Mouse (Mus musculus) limb, embryonic 14.5 days (tissue): ENCODE measurements around the gene Eomes. TPM values are rescaled to one million over a fixed set of nuclear protein-coding genes. Genes with fewer than 3 reads are reported as not detected.
A peak's percentile ranks its signal among the peaks of the same experiment; 100 is the strongest.

Experiments used
- ATAC-seq: fragments of 200-750 bp; cut with Nextera tagmentation; 2 replicates; pipeline ENCODE4 v1.8.0; 2017; ENCODE audit warnings: low read depth, moderate number of reproducible peaks, moderate TSS enrichment; ENCODE audit not compliant: low FRiP score
- DNase-seq: peaks from one replicate; pipeline ENCODE4 v3.0.0-alpha.2; 2015; ENCODE audit warnings: low spot score
- H3K27ac ChIP-seq: fragments of 300-500 bp; sonication (generic); replicated peaks from 2 replicates; pipeline ENCODE4 v1.5.1; 2014; ENCODE audit warnings: low read depth, mild to moderate bottlenecking, low read length, moderate library complexity, mixed read lengths
- H3K27me3 ChIP-seq: fragments of 300-500 bp; sonication (generic); 2 replicates; pipeline ENCODE4 v1.6.1; 2014; ENCODE audit warnings: low read length, mixed read lengths; ENCODE audit not compliant: control insufficient read depth, insufficient read depth
- H3K36me3 ChIP-seq: fragments of 300-500 bp; sonication (generic); 2 replicates; pipeline ENCODE4 v1.6.1; 2014; ENCODE audit warnings: mild to moderate bottlenecking, low read length, moderate library complexity, mixed read lengths; ENCODE audit not compliant: control insufficient read depth, insufficient read depth
- H3K4me1 ChIP-seq: fragments of 300-500 bp; sonication (generic); 2 replicates; pipeline ENCODE4 v1.6.1; 2014; ENCODE audit warnings: antibody characterized with exemption, low read length, mixed read lengths; ENCODE audit not compliant: control insufficient read depth, insufficient read depth
- H3K4me2 ChIP-seq: fragments of 300-500 bp; sonication (generic); replicated peaks from 2 replicates; pipeline ENCODE4 v1.6.1; 2014; ENCODE audit warnings: low read depth, mild to moderate bottlenecking, low read length, moderate library complexity; ENCODE audit not compliant: severe bottlenecking
- H3K4me3 ChIP-seq: fragments of 300-500 bp; sonication (generic); replicated peaks from 2 replicates; pipeline ENCODE4 v1.5.1; 2014; ENCODE audit warnings: low read length
- H3K9ac ChIP-seq: fragments of 300-500 bp; sonication (generic); 2 replicates; pipeline ENCODE4 v1.6.1; 2014; ENCODE audit warnings: mild to moderate bottlenecking, low read depth, low read length, moderate library complexity; ENCODE audit not compliant: severe bottlenecking
- H3K9me3 ChIP-seq: fragments of 300-500 bp; sonication (generic); 2 replicates; pipeline ENCODE4 v1.6.1; 2016; ENCODE audit warnings: low read length; ENCODE audit not compliant: control insufficient read depth
- POLR2A ChIP-seq: fragments of 200-500 bp; IDR thresholded peaks from 2 replicates; pipeline ENCODE4 v1.8.0; 2012; ENCODE audit warnings: inconsistent platforms, mild to moderate bottlenecking, moderate library complexity, borderline replicate concordance; ENCODE audit not compliant: insufficient read depth, insufficient read length; ENCODE audit errors: extremely low read depth
- WGBS: fragments of 180-500 bp; shearing (Covaris S2); extraction: QIAGEN DNeasy Blood & Tissue Kit; methylation state at CpG from one replicate; pipeline ENCODE4 v1.1.7; 2014; 5-methylcytosine and 5-hydroxymethylcytosine counted together
- polyA plus RNA-seq, 2 experiments: library from polyadenylated mRNA; depleted of rRNA in 1 of 2; stranded (reverse) in 1 of 2; unstranded in 1 of 2; fragments of >200 nt; fragmentation: Nextera tagmentation in 1 of 2; extraction: Ambion mirVana in 1 of 2; gene quantifications; 2 replicates each; pipeline versions ENCODE4 v1.2.1 to v1.2.3; 2012 to 2014

Eomes gene
- polyA plus RNA-seq, 2 experiments, result 0.18 to 1.0 TPM

- ATAC-seq (no peak), DNase-seq (no peak)
- Histone ChIP-seq H3K36me3 (no peaks in the 10 kb centered on the region), H3K27ac (no peak overlapping the region), H3K9me3 (no peaks in the 10 kb centered on the region), H3K27me3 (peaks cover 82% of the 10 kb centered on the region), H3K4me3 (peak overlapping the region; percentile 42; the same call in 1 of the 2 replicates), H3K4me2 (peak overlapping the region; percentile 75; the same call in 1 of the 2 replicates), H3K9ac (no peak overlapping the region), H3K4me1 (peaks cover 14% of the 10 kb centered on the region; the same call in 1 of the 2 replicates)
- no peak for TF ChIP-seq POLR2A
- WGBS, result 1% methylated on average over 22 of the region's 22 CpGs
These were observed 1.7 kb upstream of the Eomes start for GRCm38 (mm10) chr9:118476211-118476765.

GRCm38 (mm10) chr9:118476766-118477271, 1.2 kb upstream of the Eomes start:
- Histone ChIP-seq H3K9ac (no peak overlapping the region), H3K4me3 (peak overlapping the region; percentile 42; the same call in 1 of the 2 replicates), H3K4me1 (peaks cover 14% of the 10 kb centered on the region; the same call in 1 of the 2 replicates), H3K9me3 (no peaks in the 10 kb centered on the region), H3K27me3 (peaks cover 82% of the 10 kb centered on the region), H3K4me2 (peak overlapping the region; percentile 75), H3K27ac (no peak overlapping the region), H3K36me3 (no peaks in the 10 kb centered on the region)
- under 1% methylated on average over 33 of the region's 33 CpGs for WGBS
- TF ChIP-seq POLR2A, result no peak
- no peak for ATAC-seq
- DNase-seq, result no peak

- H3K9me3 ChIP-seq, result no peaks in the 10 kb centered on the region
- no peak overlapping the region for H3K27ac ChIP-seq
- no peak for DNase-seq
- under 1% methylated on average over 31 of the region's 31 CpGs for WGBS
- peak overlapping the region; percentile 75 for H3K4me2 ChIP-seq
- H3K4me1 ChIP-seq, result peaks cover 14% of the 10 kb centered on the region; the same call in 1 of the 2 replicates
- H3K36me3 ChIP-seq, result no peaks in the 10 kb centered on the region
- no peak for ATAC-seq
- no peak for TF ChIP-seq POLR2A
- H3K4me3 ChIP-seq, result peak overlapping the region; percentile 42
- H3K9ac ChIP-seq, result no peak overlapping the region
- peaks cover 84% of the 10 kb centered on the region for H3K27me3 ChIP-seq
These were observed 606 bp upstream of the Eomes start for GRCm38 (mm10) chr9:118477281-118477931.

- Histone ChIP-seq H3K27me3 (peaks cover 87% of the 10 kb centered on the region), H3K36me3 (no peaks in the 10 kb centered on the region), H3K9me3 (no peaks in the 10 kb centered on the region), H3K4me1 (peaks cover 14% of the 10 kb centered on the region; the same call in 1 of the 2 replicates), H3K4me3 (peak overlapping the region; percentile 42), H3K27ac (no peak overlapping the region), H3K9ac (peak overlapping the region; percentile 41; the same call in 1 of the 2 replicates), H3K4me2 (peak overlapping the region; percentile 75)
- ATAC-seq (no peak), DNase-seq (no peak)
- WGBS, result 0% methylated on average over 16 of the region's 29 CpGs
- TF ChIP-seq POLR2A, result no peak
These were observed 436 bp downstream of the Eomes start for GRCm38 (mm10) chr9:118478458-118478838.

GRCm38 (mm10) chr9:118478839-118479507, 961 bp downstream of the Eomes start:
- WGBS, result 2% methylated on average over 43 of the region's 87 CpGs
- Histone ChIP-seq H3K9ac (peak overlapping the region; percentile 41), H3K4me1 (peaks cover 14% of the 10 kb centered on the region; the same call in 1 of the 2 replicates), H3K4me2 (peak overlapping the region; percentile 75), H3K27me3 (peaks cover 90% of the 10 kb centered on the region), H3K36me3 (no peaks in the 10 kb centered on the region), H3K4me3 (peak overlapping the region; percentile 42), H3K9me3 (no peaks in the 10 kb centered on the region), H3K27ac (no peak overlapping the region)
- ATAC-seq (peak; percentile 74), DNase-seq (no peak)
- TF ChIP-seq POLR2A, result no peak
